Comparison of ENCODE assay signal across 15 mouse cellular contexts in the genomic region with DNA sequence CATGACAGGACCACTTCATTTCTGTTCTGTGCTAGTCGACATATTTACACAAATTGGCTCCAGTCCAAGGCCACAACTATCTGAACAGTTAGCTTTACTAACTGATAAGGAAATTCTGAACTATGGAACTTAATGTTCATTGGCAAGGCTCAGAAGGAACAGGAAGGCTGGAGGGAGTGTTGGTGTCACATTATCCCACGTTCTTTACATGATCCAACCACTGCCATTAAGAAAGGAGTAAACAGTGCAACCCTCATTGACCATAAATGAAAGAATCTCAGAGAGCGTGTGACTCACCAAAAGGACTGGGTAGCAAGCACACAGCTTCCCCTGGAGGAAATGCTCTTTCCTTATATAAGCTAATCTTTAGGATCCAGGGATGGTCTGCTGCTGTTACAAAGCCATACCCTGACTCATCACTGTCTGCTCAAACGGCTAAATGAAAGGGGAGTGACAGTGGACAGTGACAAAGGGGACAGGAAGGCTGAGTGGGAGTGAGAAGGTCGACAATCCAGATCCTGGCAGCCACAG.
DNase-seq lines count a peak whose midpoint lies in the region; ATAC-seq and TF ChIP-seq lines count a peak whose summit lies in the region.
"Had no signal": no experiment of that assay in that cellular context is flagged by ENCODE, and none has a peak within 500 bp of the region (broad histone marks: within the 10 kb centered on the region; RNA-seq: fewer than 3 reads in every experiment).

No protein-coding gene starts in this region.

- no peak for TF ChIP-seq POLR2A in heart, adult 2 months (IDR thresholded peaks at IDR 0.05; ENCODE audit: insufficient read depth, low read depth, low read length)

- no peaks in the 10 kb centered on the region for H3K27me3 ChIP-seq in heart, adult 2 months (ENCODE audit: control insufficient read depth, insufficient read depth, low read length)
- H3K27me3 ChIP-seq in liver, embryonic 13.5 days: no peaks in the 10 kb centered on the region
- no peaks in the 10 kb centered on the region for H3K27me3 ChIP-seq in liver, embryonic 12.5 days (replicated peaks)
- no peaks in the 10 kb centered on the region for H3K27me3 ChIP-seq in heart, embryonic 14.5 days (ENCODE audit: control insufficient read depth, insufficient read depth, low read length)
- H3K27me3 ChIP-seq in liver, postnatal 0 days (ENCODE audit: insufficient read depth, low read length): no peaks in the 10 kb centered on the region
- H3K27me3 ChIP-seq: embryonic facial prominence, embryonic 12.5 days; forebrain, embryonic 13.5 days; hindbrain, embryonic 12.5 days had no signal

- 0 out of 2 replicates have a peak overlapping the region, but pooled peaks have one; percentile 17 for H3K27ac ChIP-seq in heart, adult 2 months
- H3K27ac ChIP-seq in liver, embryonic 13.5 days: no peak overlapping the region
- no peak overlapping the region for H3K27ac ChIP-seq in liver, embryonic 12.5 days
- H3K27ac ChIP-seq in heart, embryonic 14.5 days (replicated peaks in 1 of 2; ENCODE audit: control insufficient read depth in 1 of 2, insufficient read depth in 1 of 2, low read depth in 2 of 2, low read length in 2 of 2): peak overlapping the region; percentile 30 to 55
- H3K27ac ChIP-seq in liver, postnatal 0 days (ENCODE audit: low read depth): no peak overlapping the region
- H3K27ac ChIP-seq: embryonic facial prominence, embryonic 12.5 days; forebrain, embryonic 13.5 days; hindbrain, embryonic 12.5 days had no signal

- TF ChIP-seq EP300 in heart, adult 2 months (IDR thresholded peaks at IDR 0.05; ENCODE audit: insufficient read depth, low read depth, low read length): no peak
- peak; percentile 9; the same call in 1 of the 2 replicates for TF ChIP-seq EP300 in liver, postnatal 0 days (IDR thresholded peaks at IDR 0.05; ENCODE audit: low read depth)

- no peak overlapping the region for H3K4me3 ChIP-seq in heart, adult 2 months
- no peak overlapping the region for H3K4me3 ChIP-seq in liver, embryonic 13.5 days (replicated peaks)
- no peak overlapping the region for H3K4me3 ChIP-seq in liver, embryonic 12.5 days
- no peak overlapping the region for H3K4me3 ChIP-seq in heart, embryonic 14.5 days (ENCODE audit: control insufficient read depth in 1 of 2, insufficient read depth in 1 of 2, low read depth in 1 of 2, low read length in 2 of 2)
- H3K4me3 ChIP-seq in liver, postnatal 0 days (ENCODE audit: low read depth, low read length): no peak overlapping the region
- H3K4me3 ChIP-seq: embryonic facial prominence, embryonic 12.5 days; forebrain, embryonic 13.5 days; hindbrain, embryonic 12.5 days had no signal

- peak; percentile 43; the same call in 1 of the 2 replicates for ATAC-seq in liver, embryonic 13.5 days (ENCODE audit: low read depth)
- no peak for ATAC-seq in liver, embryonic 12.5 days
- peak; percentile 66; the same call in 1 of the 2 replicates for ATAC-seq in heart, embryonic 14.5 days (ENCODE audit: insufficient number of reproducible peaks, insufficient read depth, low FRiP score, low read depth)
- ATAC-seq in liver, postnatal 0 days: peak; percentile 66
- no peak for ATAC-seq in CD4-positive, CD25-positive, alpha-beta regulatory T cell, adult 4 months
- ATAC-seq: forebrain, embryonic 13.5 days had no signal

- H3K4me1 ChIP-seq in heart, adult 2 months (ENCODE audit: control insufficient read depth, insufficient read depth, low read length): peaks cover 7% of the 10 kb centered on the region
- H3K4me1 ChIP-seq in liver, embryonic 13.5 days (replicated peaks): no peaks in the 10 kb centered on the region
- peaks cover 10% of the 10 kb centered on the region; the same call in 1 of the 2 replicates for H3K4me1 ChIP-seq in liver, embryonic 12.5 days
- peaks cover 16 to 35% of the 10 kb centered on the region in 2 experiments for H3K4me1 ChIP-seq in heart, embryonic 14.5 days (ENCODE audit: control insufficient read depth in 2 of 2, insufficient read depth in 2 of 2, low read length in 2 of 2)
- 0 out of 2 replicates have a peak, but pooled peaks cover 3% of the 10 kb centered on the region for H3K4me1 ChIP-seq in liver, postnatal 0 days (ENCODE audit: insufficient read depth)
- H3K4me1 ChIP-seq: embryonic facial prominence, embryonic 12.5 days; hindbrain, embryonic 12.5 days had no signal

- no peak overlapping the region for H3K9ac ChIP-seq in heart, adult 2 months (ENCODE audit: low read depth, low read length)
- no peak overlapping the region for H3K9ac ChIP-seq in liver, embryonic 13.5 days
- no peak overlapping the region for H3K9ac ChIP-seq in liver, embryonic 12.5 days
- H3K9ac ChIP-seq in heart, embryonic 14.5 days (ENCODE audit: low read length): no peak overlapping the region
- no peak overlapping the region for H3K9ac ChIP-seq in liver, postnatal 0 days (replicated peaks)
- H3K9ac ChIP-seq: embryonic facial prominence, embryonic 12.5 days; forebrain, embryonic 13.5 days; hindbrain, embryonic 12.5 days had no signal

- DNase-seq in heart, adult 2 months: no peak
- no peak for DNase-seq in heart, adult 9 months (ENCODE audit: low spot score in 2 of 2)
- DNase-seq in liver, embryonic 13.5 days: no peak
- DNase-seq in liver, postnatal 0 days: no peak
- no peak for DNase-seq in cerebellum, postnatal 14 days
- DNase-seq: cerebellum, postnatal 10 days; layer of hippocampus, adult 9-11 months; left cerebral cortex, postnatal 4 days; thymus, postnatal 36 days had no signal

- intact Hi-C loops in heart, adult 2 months (cut with DNase I): no loop called here

- no peaks in the 10 kb centered on the region for H3K79me2 ChIP-seq in heart, adult 2 months (replicated peaks; ENCODE audit: control insufficient read depth, insufficient read depth, low read length)

- no peaks in the 10 kb centered on the region for H3K9me3 ChIP-seq in liver, embryonic 13.5 days (replicated peaks)
- H3K9me3 ChIP-seq in liver, embryonic 12.5 days (replicated peaks): no peaks in the 10 kb centered on the region
- H3K9me3 ChIP-seq in heart, embryonic 14.5 days (ENCODE audit: control insufficient read depth, low read length): no peaks in the 10 kb centered on the region
- H3K9me3 ChIP-seq in liver, postnatal 0 days (ENCODE audit: low read length): no peaks in the 10 kb centered on the region
- H3K9me3 ChIP-seq: embryonic facial prominence, embryonic 12.5 days; forebrain, embryonic 13.5 days; hindbrain, embryonic 12.5 days had no signal

- no peaks in the 10 kb centered on the region for H3K36me3 ChIP-seq in heart, adult 2 months (ENCODE audit: control insufficient read depth, insufficient read depth, low read length)
- no peaks in the 10 kb centered on the region for H3K36me3 ChIP-seq in liver, embryonic 13.5 days
- H3K36me3 ChIP-seq in liver, embryonic 12.5 days: no peaks in the 10 kb centered on the region
- H3K36me3 ChIP-seq in heart, embryonic 14.5 days (ENCODE audit: control insufficient read depth, insufficient read depth, low read length): no peaks in the 10 kb centered on the region
- H3K36me3 ChIP-seq in liver, postnatal 0 days (replicated peaks; ENCODE audit: insufficient read depth, low read length): no peaks in the 10 kb centered on the region
- H3K36me3 ChIP-seq: embryonic facial prominence, embryonic 12.5 days; hindbrain, embryonic 12.5 days had no signal

- WGBS in heart, adult 2 months: 10% methylated on average over 5 of the region's 5 CpGs
- 14% methylated on average over 5 of the region's 5 CpGs for WGBS in liver, embryonic 13.5 days (ENCODE audit: insufficient replicate concordance)
- WGBS in liver, embryonic 12.5 days (ENCODE audit: insufficient replicate concordance): 10% methylated on average over 5 of the region's 5 CpGs
- 21% methylated on average over 5 of the region's 5 CpGs for WGBS in heart, embryonic 14.5 days
- WGBS in liver, postnatal 0 days (ENCODE audit: insufficient replicate concordance): 11% methylated on average over 5 of the region's 5 CpGs

- no peak for TF ChIP-seq CTCF in heart, adult 2 months (IDR thresholded peaks at IDR 0.05)
- TF ChIP-seq CTCF in liver, postnatal 0 days (IDR thresholded peaks at IDR 0.05; ENCODE audit: low read depth): no peak

- H3K4me2 ChIP-seq in liver, embryonic 13.5 days: no peak overlapping the region
- no peak overlapping the region for H3K4me2 ChIP-seq in liver, embryonic 12.5 days
- H3K4me2 ChIP-seq in heart, embryonic 14.5 days (ENCODE audit: low read length): no peak overlapping the region
- H3K4me2 ChIP-seq in liver, postnatal 0 days (ENCODE audit: low read depth, low read length): no peak overlapping the region
- H3K4me2 ChIP-seq: embryonic facial prominence, embryonic 12.5 days; forebrain, embryonic 13.5 days; hindbrain, embryonic 12.5 days had no signal

Comparison
In these comparisons a context has a peak if more than half of its experiments do, and no peak if none do; other contexts are left out.
1. ATAC-seq: peak in liver, embryonic 13.5 days (single experiment), heart, embryonic 14.5 days (single experiment) and liver, postnatal 0 days (single experiment); none in liver, embryonic 12.5 days (single experiment) and CD4-positive, CD25-positive, alpha-beta regulatory T cell, adult 4 months (single experiment).
2. H3K27ac ChIP-seq: peak in heart, adult 2 months (single experiment) and heart, embryonic 14.5 days (2 of 2); none in liver, embryonic 13.5 days (single experiment), liver, embryonic 12.5 days (single experiment) and liver, postnatal 0 days (single experiment).